Mouse (Mus musculus) kidney, postnatal 0 days (tissue): ENCODE measurements around the gene Fam45a. TPM values are rescaled to one million over a fixed set of nuclear protein-coding genes. Genes with fewer than 3 reads are reported as not detected.
"Not testable (repeated sequence)": the region's sequence is repeated elsewhere in the genome, so short reads cannot be mapped to it uniquely, and the experiment has no call there.

Source experiments
- ATAC-seq: fragments of 200-750 bp; cut with Nextera tagmentation; replicated peaks from 2 replicates; pipeline ENCODE4 v1.8.0; 2017; ENCODE audit warnings: low read depth, moderate number of reproducible peaks, moderate TSS enrichment, moderate library complexity; ENCODE audit not compliant: low FRiP score
- DNase-seq: peaks from one replicate; pipeline ENCODE4 v3.0.0-alpha.2; 2016; ENCODE audit warnings: low spot score
- H3K27ac ChIP-seq: fragments of 300-500 bp; sonication (generic); 2 replicates; pipeline ENCODE4 v1.5.1; 2014; ENCODE audit warnings: mild to moderate bottlenecking
- H3K27me3 ChIP-seq: fragments of 300-500 bp; sonication (generic); 2 replicates; pipeline ENCODE4 v1.6.1; 2014; ENCODE audit warnings: low read length, mixed read lengths; ENCODE audit not compliant: insufficient read depth
- H3K36me3 ChIP-seq: fragments of 300-500 bp; sonication (generic); 2 replicates; pipeline ENCODE4 v1.6.1; 2014; ENCODE audit warnings: low read length, mixed read lengths; ENCODE audit not compliant: insufficient read depth
- H3K4me1 ChIP-seq: fragments of 300-500 bp; sonication (generic); replicated peaks from 2 replicates; pipeline ENCODE4 v1.6.1; 2014; ENCODE audit warnings: antibody characterized with exemption, low read length, mixed read lengths; ENCODE audit not compliant: insufficient read depth
- H3K4me2 ChIP-seq: fragments of 300-500 bp; sonication (generic); 2 replicates; pipeline ENCODE4 v1.6.1; 2014; ENCODE audit warnings: mild to moderate bottlenecking, low read length, moderate library complexity, mixed read lengths
- H3K4me3 ChIP-seq: fragments of 300-500 bp; sonication (generic); replicated peaks from 2 replicates; pipeline ENCODE4 v1.5.1; 2014; ENCODE audit warnings: low read depth, low read length
- H3K9ac ChIP-seq: fragments of 300-500 bp; sonication (generic); 2 replicates; pipeline ENCODE4 v1.6.1; 2014; ENCODE audit warnings: low read depth, low read length
- H3K9me3 ChIP-seq: fragments of 300-500 bp; sonication (generic); replicated peaks from 2 replicates; pipeline ENCODE4 v1.6.1; 2016; ENCODE audit warnings: low read length, inconsistent platforms, mixed read lengths
- CTCF ChIP-seq: IDR thresholded peaks from 2 replicates; pipeline ENCODE4 v1.5.1; 2016; ENCODE audit warnings: antibody characterized with exemption, low read depth, mild to moderate bottlenecking, moderate library complexity
- WGBS: fragments of 180-500 bp; shearing (Covaris S2); extraction: QIAGEN DNeasy Blood & Tissue Kit; methylation state at CpG from one replicate; pipeline ENCODE4 v1.1.7; 2014; 5-methylcytosine and 5-hydroxymethylcytosine counted together
- polyA plus RNA-seq: library from polyadenylated mRNA; unstranded; fragments of >200 nt; fragmentation: Nextera tagmentation; extraction: Ambion mirVana; gene quantifications from 2 replicates; pipeline ENCODE4 v1.2.1, GENCODE M21; 2015

The Fam45a gene
- polyA plus RNA-seq, 1 experiment from 2014 or later = 26.5 TPM

- Histone ChIP-seq H3K9me3 (no peaks in the 10 kb centered on the region), H3K4me2 (no peak overlapping the region), H3K4me1 (peaks cover 3% of the 10 kb centered on the region; the same call in 1 of the 2 replicates), H3K4me3 (no peak overlapping the region), H3K36me3 (0 out of 2 replicates have a peak, but pooled peaks cover 13% of the 10 kb centered on the region), H3K27me3 (no peaks in the 10 kb centered on the region), H3K9ac (no peak overlapping the region), H3K27ac (no peak overlapping the region)
- 92% methylated on average over 6 of the region's 6 CpGs for WGBS
- no peak for DNase-seq
- no peak for TF ChIP-seq CTCF
- ATAC-seq = no peak
Measured at GRCm38 (mm10) chr19:60813133-60813532, 1.7 kb downstream of the Fam45a start.

GRCm38 (mm10) chr19:60818677-60819076, 7.3 kb downstream of the Fam45a start:
- Histone ChIP-seq H3K27ac (no peak overlapping the region), H3K9ac (no peak overlapping the region), H3K4me1 (no peaks in the 10 kb centered on the region), H3K4me3 (no peak overlapping the region), H3K4me2 (no peak overlapping the region), H3K27me3 (no peaks in the 10 kb centered on the region), H3K36me3 (0 out of 2 replicates have a peak, but pooled peaks cover 44% of the 10 kb centered on the region), H3K9me3 (no peaks in the 10 kb centered on the region)
- ATAC-seq (no peak), DNase-seq (peak; percentile 2)
- WGBS = 91% methylated on average over 6 of the region's 6 CpGs
- no peak for TF ChIP-seq CTCF

GRCm38 (mm10) chr19:60837747-60838146, 26.4 kb downstream of the Fam45a start:
- H3K4me3 ChIP-seq = no peak overlapping the region
- no peak overlapping the region for H3K9ac ChIP-seq
- no peak overlapping the region for H3K27ac ChIP-seq
- ATAC-seq (no peak; the same call in 1 of the 2 replicates), DNase-seq (peak; percentile 69)
- no peaks in the 10 kb centered on the region for H3K27me3 ChIP-seq
- no peaks in the 10 kb centered on the region for H3K4me1 ChIP-seq
- peak; percentile 78 for TF ChIP-seq CTCF
- H3K9me3 ChIP-seq = no peaks in the 10 kb centered on the region
- 77% methylated on average over 1 of the region's 1 CpGs for WGBS
- H3K4me2 ChIP-seq = no peak overlapping the region
- peaks cover 36% of the 10 kb centered on the region for H3K36me3 ChIP-seq

- no peak overlapping the region for H3K4me2 ChIP-seq
- H3K9me3 ChIP-seq = no peaks in the 10 kb centered on the region
- H3K4me1 ChIP-seq = no peaks in the 10 kb centered on the region
- H3K27ac ChIP-seq = no peak overlapping the region
- TF ChIP-seq CTCF = no peak
- H3K4me3 ChIP-seq = no peak overlapping the region
- no peak for DNase-seq
- 0 out of 2 replicates have a peak, but pooled peaks cover 9% of the 10 kb centered on the region for H3K36me3 ChIP-seq
- no peak overlapping the region for H3K9ac ChIP-seq
- ATAC-seq = no peak
- H3K27me3 ChIP-seq = no peaks in the 10 kb centered on the region
Measured at GRCm38 (mm10) chr19:60843324-60843723, 31.9 kb downstream of the Fam45a start.

GRCm38 (mm10) chr19:60845731-60846130, 34.3 kb downstream of the Fam45a start:
- no peaks in the 10 kb centered on the region for H3K27me3 ChIP-seq
- H3K9me3 ChIP-seq = no peaks in the 10 kb centered on the region
- DNase-seq (no peak), ATAC-seq (no peak)
- no peak overlapping the region for H3K4me2 ChIP-seq
- H3K4me1 ChIP-seq = no peaks in the 10 kb centered on the region
- no peak overlapping the region for H3K27ac ChIP-seq
- TF ChIP-seq CTCF = no peak
- H3K9ac ChIP-seq = no peak overlapping the region
- no peak overlapping the region for H3K4me3 ChIP-seq
- 0 out of 2 replicates have a peak, but pooled peaks cover 9% of the 10 kb centered on the region for H3K36me3 ChIP-seq

GRCm38 (mm10) chr19:60860868-60861700, 49.7 kb downstream of the Fam45a start, which contains the start of gene Sfxn4:
TSS of gene Sfxn4 (minus strand) at chr19:60861479.
- no peaks in the 10 kb centered on the region for H3K4me1 ChIP-seq
- no peaks in the 10 kb centered on the region for H3K9me3 ChIP-seq
- H3K27me3 ChIP-seq = no peaks in the 10 kb centered on the region
- ATAC-seq = peak; percentile 99
- TF ChIP-seq CTCF = peak; percentile 13; the same call in 1 of the 2 replicates
- peak within 1 kb of the TSS; percentile 71 for H3K4me2 ChIP-seq
- 3% methylated on average over 30 of the region's 30 CpGs for WGBS
- H3K9ac ChIP-seq = peak within 1 kb of the TSS; percentile 62
- H3K27ac ChIP-seq = peak within 1 kb of the TSS; percentile 72
- H3K4me3 ChIP-seq = peak within 1 kb of the TSS; percentile 58
- H3K36me3 ChIP-seq = peaks cover 16% of the 10 kb centered on the region
- peak; percentile 99 for DNase-seq

GRCm38 (mm10) chr19:60866169-60866568, 54.8 kb downstream of the Fam45a start:
- H3K36me3 ChIP-seq = peaks cover 24% of the 10 kb centered on the region
- not testable (repeated sequence) for H3K27me3 ChIP-seq, H3K9me3 ChIP-seq, H3K4me1 ChIP-seq, H3K27ac ChIP-seq, H3K4me2 ChIP-seq, DNase-seq, H3K4me3 ChIP-seq, H3K9ac ChIP-seq, ATAC-seq
- WGBS = 95% methylated on average over 4 of the region's 4 CpGs
